Mouse (Mus musculus) NIH3T3 (cell line): Measurements from ENCODE around the gene Ezh1.
"Not testable (repeated sequence)": the region's sequence is repeated elsewhere in the genome, so short reads cannot be mapped to it uniquely, and the experiment has no call there.

Experiments
- DNase-seq: peaks from one replicate; pipeline ENCODE4 v3.0.0-alpha.2; 2012; ENCODE audit warnings: low read depth

The Ezh1 gene

GRCm38 (mm10) chr11:101168301-101168980 is 57.8 kb downstream of the Ezh1 start:
- peak; percentile 64 for DNase-seq

GRCm38 (mm10) chr11:101167963-101168300 is 58.3 kb downstream of the Ezh1 start:
- no peak for DNase-seq

GRCm38 (mm10) chr11:101167211-101167962 is 58.9 kb downstream of the Ezh1 start:
- no peak for DNase-seq

GRCm38 (mm10) chr11:101166357-101166756 is 59.9 kb downstream of the Ezh1 start:
- DNase-seq: no peak

GRCm38 (mm10) chr11:101164677-101165580 is 61.3 kb downstream of the Ezh1 start:
- DNase-seq: no peak

GRCm38 (mm10) chr11:101164351-101164665 is 62.0 kb downstream of the Ezh1 start:
- no peak for DNase-seq

GRCm38 (mm10) chr11:101163476-101164350 is 62.5 kb downstream of the Ezh1 start:
- DNase-seq: no peak

- DNase-seq: peak; percentile 38
Observed at GRCm38 (mm10) chr11:101162772-101163171, 63.5 kb downstream of the Ezh1 start.

- DNase-seq: no peak
Observed at GRCm38 (mm10) chr11:101162301-101162700, 64.0 kb downstream of the Ezh1 start.

- DNase-seq: no peak
Observed at GRCm38 (mm10) chr11:101161551-101161950, 64.7 kb downstream of the Ezh1 start.

GRCm38 (mm10) chr11:101160981-101161505 is 65.2 kb downstream of the Ezh1 start:
- DNase-seq: not testable (repeated sequence)

- DNase-seq: not testable (repeated sequence)
Observed at GRCm38 (mm10) chr11:101160151-101160550, 66.1 kb downstream of the Ezh1 start.

- no peak for DNase-seq
Observed at GRCm38 (mm10) chr11:101155728-101156371, 70.4 kb downstream of the Ezh1 start, which contains the start of gene Tubg2. Tubg2 (plus strand) TSS chr11:101155907.

GRCm38 (mm10) chr11:101155151-101155550 is 71.1 kb downstream of the Ezh1 start:
- no peak for DNase-seq

GRCm38 (mm10) chr11:101154648-101155047 is 71.6 kb downstream of the Ezh1 start:
- no peak for DNase-seq

GRCm38 (mm10) chr11:101152825-101153224 is 73.4 kb downstream of the Ezh1 start:
- DNase-seq: peak; percentile 67

GRCm38 (mm10) chr11:101151063-101151462 is 75.2 kb downstream of the Ezh1 start:
- no peak for DNase-seq

- DNase-seq: peak; percentile 81
Observed at GRCm38 (mm10) chr11:101149178-101150105, 76.8 kb downstream of the Ezh1 start.

- DNase-seq: no peak
Observed at GRCm38 (mm10) chr11:101148751-101149150, 77.5 kb downstream of the Ezh1 start.

- DNase-seq: no peak
Observed at GRCm38 (mm10) chr11:101146377-101146776, 79.9 kb downstream of the Ezh1 start.
